Mouse (Mus musculus) CH12.LX (cell line): ENCODE measurements around the gene Dcaf11. TPM values are rescaled to one million over a fixed set of nuclear protein-coding genes. Genes with fewer than 3 reads are reported as not detected.

Experiments
- DNase-seq: peaks from one replicate; pipeline ENCODE4 v3.0.0-alpha.2; 2013; ENCODE audit errors: extremely low read depth
- H3K27ac ChIP-seq: 2 replicates; pipeline ENCODE4 v1.5.1; 2012; ENCODE audit warnings: low read depth, mild to moderate bottlenecking, control low read depth, moderate library complexity; ENCODE audit not compliant: insufficient read depth
- H3K27me3 ChIP-seq: replicated peaks from 2 replicates; pipeline ENCODE3; 2012; ENCODE audit warnings: inconsistent platforms
- H3K36me3 ChIP-seq, 2 experiments: replicated peaks in 1 of 2; 2 replicates each; pipeline versions ENCODE3 to v1.6.1; 2012; ENCODE audit warnings: inconsistent platforms in 1 of 2, low read length in 1 of 2, mild to moderate bottlenecking in 1 of 2, mixed read lengths in 1 of 2, moderate library complexity in 1 of 2; ENCODE audit not compliant: control insufficient read depth in 1 of 2, insufficient read depth in 1 of 2
- H3K4me1 ChIP-seq, 2 experiments: 2 replicates each; pipeline ENCODE4 v1.6.1; 2012; ENCODE audit warnings: inconsistent platforms in 1 of 2, moderate library complexity in 1 of 2; ENCODE audit not compliant: insufficient read depth in 2 of 2, control insufficient read depth in 1 of 2
- H3K4me2 ChIP-seq: 2 replicates; pipeline ENCODE4 v1.6.1; 2012; ENCODE audit warnings: low read depth, mild to moderate bottlenecking, control low read depth; ENCODE audit not compliant: poor library complexity, insufficient read depth, severe bottlenecking
- H3K4me3 ChIP-seq, 3 experiments: fragments of 150-350 bp in 1 of 3; sonication (generic) in 1 of 3; replicated peaks in 1 of 3; 2 replicates each; pipeline versions ENCODE3 to v1.5.1; 2011 to 2012; ENCODE audit warnings: low read depth in 2 of 3, low read length in 2 of 3, mild to moderate bottlenecking in 2 of 3, moderate library complexity in 2 of 3, control low read depth in 1 of 3, improper control_type of control experiment in 1 of 3, inconsistent platforms in 1 of 3, mixed read lengths in 1 of 3; ENCODE audit not compliant: poor library complexity in 1 of 3
- H3K79me2 ChIP-seq: replicated peaks from 2 replicates; pipeline ENCODE4 v1.6.1; 2012; ENCODE audit warnings: mild to moderate bottlenecking, moderate library complexity; ENCODE audit not compliant: control insufficient read depth, poor library complexity, insufficient read depth, severe bottlenecking; ENCODE audit errors: extremely low read depth
- H3K9ac ChIP-seq: 2 replicates; pipeline ENCODE4 v1.6.1; 2012; ENCODE audit warnings: low read depth, mild to moderate bottlenecking, control low read depth, moderate library complexity; ENCODE audit not compliant: insufficient read depth
- H3K9me3 ChIP-seq: replicated peaks from 2 replicates; pipeline ENCODE3; 2012; ENCODE audit warnings: low read length, inconsistent platforms, mixed read lengths
- BHLHE40 ChIP-seq: IDR thresholded peaks from 2 replicates; pipeline ENCODE4 v1.6.1; 2011; ENCODE audit warnings: mild to moderate bottlenecking, low read depth, low read length, improper control_type of control experiment
- CTCF ChIP-seq, 2 experiments: IDR thresholded peaks in 1 of 2; conservative IDR thresholded peaks in 1 of 2; 2 replicates each; pipeline ENCODE4 v1.5.1; 2011 to 2012; ENCODE audit warnings: low read depth in 2 of 2, low read length in 2 of 2, improper control_type of control experiment in 1 of 2, inconsistent platforms in 1 of 2, mild to moderate bottlenecking in 1 of 2, moderate library complexity in 1 of 2
- E2F4 ChIP-seq: IDR thresholded peaks from 2 replicates; pipeline ENCODE4 v1.6.1; 2011; ENCODE audit warnings: low read depth, low read length, improper control_type of control experiment; ENCODE audit not compliant: insufficient replicate concordance
- EP300 ChIP-seq: IDR thresholded peaks from 2 replicates; pipeline ENCODE4 v1.6.1; 2011; ENCODE audit warnings: low read length, improper control_type of control experiment
- GABPA ChIP-seq: IDR thresholded peaks from 2 replicates; pipeline ENCODE4 v1.6.1; 2012; ENCODE audit warnings: low read depth, low read length, improper control_type of control experiment, inconsistent platforms; ENCODE audit not compliant: insufficient replicate concordance
- IRF4 ChIP-seq: IDR thresholded peaks from 2 replicates; pipeline ENCODE4 v1.6.1; 2014; ENCODE audit warnings: low read depth, mild to moderate bottlenecking, inconsistent platforms, low read length, improper control_type of control experiment
- JUN ChIP-seq: IDR thresholded peaks from 2 replicates; pipeline ENCODE4 v1.6.1; 2011; ENCODE audit warnings: low read depth, mild to moderate bottlenecking, low read length, improper control_type of control experiment, moderate library complexity; ENCODE audit not compliant: insufficient read depth
- JUND ChIP-seq: conservative IDR thresholded peaks from 2 replicates; pipeline ENCODE4 v1.6.1; 2011; ENCODE audit warnings: low read depth, low read length, improper control_type of control experiment
- MAFK ChIP-seq: IDR thresholded peaks from 2 replicates; pipeline ENCODE4 v1.6.1; 2011; ENCODE audit warnings: low read length, improper control_type of control experiment; ENCODE audit not compliant: insufficient replicate concordance
- MAX ChIP-seq: IDR thresholded peaks from 2 replicates; pipeline ENCODE4 v1.6.1; 2011; ENCODE audit warnings: low read length, improper control_type of control experiment
- MAZ ChIP-seq: IDR thresholded peaks from 2 replicates; pipeline ENCODE4 v1.6.1; 2012; ENCODE audit warnings: low read depth, mild to moderate bottlenecking, inconsistent platforms, low read length, improper control_type of control experiment, moderate library complexity
- MEF2A ChIP-seq: IDR thresholded peaks from 2 replicates; pipeline ENCODE4 v1.6.1; 2014; ENCODE audit warnings: low read depth, mild to moderate bottlenecking, inconsistent platforms, low read length, improper control_type of control experiment, borderline replicate concordance
- MXI1 ChIP-seq: IDR thresholded peaks from 2 replicates; pipeline ENCODE4 v1.6.1; 2011; ENCODE audit warnings: mild to moderate bottlenecking, low read depth, low read length, improper control_type of control experiment
- MYC ChIP-seq: IDR thresholded peaks from 2 replicates; pipeline ENCODE4 v1.6.1; 2011; ENCODE audit warnings: low read depth, mild to moderate bottlenecking, improper control_type of control experiment, low read length
- POLR2A ChIP-seq: IDR thresholded peaks from 2 replicates; pipeline ENCODE4 v1.6.1; 2011; ENCODE audit warnings: low read depth, mild to moderate bottlenecking, improper control_type of control experiment, low read length
- POLR2AphosphoS2 ChIP-seq: IDR thresholded peaks from 2 replicates; pipeline ENCODE4 v1.6.1; 2011; ENCODE audit warnings: low read depth, low read length, improper control_type of control experiment
- RAD21 ChIP-seq: IDR thresholded peaks from 2 replicates; pipeline ENCODE4 v1.6.1; 2011; ENCODE audit warnings: low read depth, mild to moderate bottlenecking, low read length, improper control_type of control experiment, moderate library complexity
- TBP ChIP-seq: conservative IDR thresholded peaks from 2 replicates; pipeline ENCODE4 v1.6.1; 2011; ENCODE audit warnings: low read depth, low read length, improper control_type of control experiment
- TCF12 ChIP-seq: IDR thresholded peaks from 2 replicates; pipeline ENCODE4 v1.6.1; 2014; ENCODE audit warnings: low read depth, mild to moderate bottlenecking, inconsistent platforms, low read length, improper control_type of control experiment
- UBTF ChIP-seq: IDR thresholded peaks from 2 replicates; pipeline ENCODE4 v1.6.1; 2012; ENCODE audit warnings: low read depth, mild to moderate bottlenecking, inconsistent platforms, low read length, improper control_type of control experiment, moderate library complexity
- USF1 ChIP-seq: IDR thresholded peaks from 2 replicates; pipeline ENCODE4 v1.6.1; 2014; ENCODE audit warnings: low read depth, mild to moderate bottlenecking, inconsistent platforms, low read length, improper control_type of control experiment
- ZC3H11A ChIP-seq: IDR thresholded peaks from 2 replicates; pipeline ENCODE4 v1.6.1; 2012; ENCODE audit warnings: low read depth, mild to moderate bottlenecking, inconsistent platforms, low read length, improper control_type of control experiment
- ZMIZ1 ChIP-seq: IDR thresholded peaks from 2 replicates; pipeline ENCODE4 v1.6.1; 2012; ENCODE audit warnings: low read depth, mild to moderate bottlenecking, inconsistent platforms, low read length, improper control_type of control experiment
- dilution Hi-C: fragments of 300-500 bp; cut with MboI; formaldehyde crosslinking; loops from 2 replicates; pipeline ENCODE4 v1.14.3; 2020; ENCODE audit warnings: low sequenced_read_pairs; ENCODE audit not compliant: extremely low pct_unique_long_range_greater_than_20kb, extremely low pct_ligation_motif_present
- in situ Hi-C: fragments of 300-500 bp; cut with MboI; formaldehyde crosslinking; loops from 3 replicates; pipeline ENCODE4 v1.14.3; 2019; ENCODE audit warnings: low sequenced_read_pairs, low pct_ligation_motif_present, low pct_unique_long_range_greater_than_20kb, mixed read lengths
- polyA plus RNA-seq: library from polyadenylated mRNA; unstranded; fragments of >175 nt; gene quantifications from 2 replicates; pipeline ENCODE4 v1.2.1, GENCODE M21; 2012; ENCODE audit warnings: low read depth; ENCODE audit not compliant: insufficient read length
- total RNA-seq, 2 experiments: library from RNA; depleted of rRNA; stranded (reverse); fragments of 300-350 nt in 1 of 2; fragments of >200 nt in 1 of 2; gene quantifications; 2 replicates each; pipeline ENCODE4 v1.2.3; 2012 to 2014

Dcaf11 gene
- total and polyA plus RNA-seq, 3 experiments, result 29.3 to 39.1 (median 32.6) TPM

GRCm38 (mm10) chr14:55510125-55510731 is 49.6 kb upstream of the Dcaf11 start, which contains the start of gene Cpne6:
TSS of gene Cpne6 (plus strand) at chr14:55510445.
- DNase-seq, result no peak
- in situ Hi-C loops (no loop called here), dilution Hi-C loops (no loop called here)
- H3K27ac ChIP-seq, result no peak within 1 kb of the TSS
- peaks cover 24% of the 10 kb centered on the region for H3K27me3 ChIP-seq
- peaks cover 0 to 3% of the 10 kb centered on the region in 2 experiments for H3K36me3 ChIP-seq
- H3K4me2 ChIP-seq, result no peak within 1 kb of the TSS
- H3K4me1 ChIP-seq, result peaks cover 11 to 40% of the 10 kb centered on the region in 2 experiments
- H3K9me3 ChIP-seq, result no peaks in the 10 kb centered on the region
- H3K4me3 ChIP-seq, result no peak within 1 kb of the TSS
- H3K9ac ChIP-seq, result no peak within 1 kb of the TSS
- H3K79me2 ChIP-seq, result no peaks in the 10 kb centered on the region
- no peak for TF ChIP-seq RAD21
- TF ChIP-seq MEF2A, result no peak
- no peak for TF ChIP-seq GABPA
- no peak for TF ChIP-seq MAFK
- no peak for TF ChIP-seq MYC
- TF ChIP-seq ZMIZ1, result no peak
- TF ChIP-seq POLR2AphosphoS2, result no peak
- no peak for TF ChIP-seq TCF12
- TF ChIP-seq MXI1, result no peak
- no peak for TF ChIP-seq JUN
- no peak for TF ChIP-seq E2F4
- no peak for TF ChIP-seq TBP
- no peak for TF ChIP-seq CTCF (conservative IDR thresholded peaks at IDR 0.05 in 1 of 2, IDR thresholded peaks at IDR 0.05 in 1 of 2; ENCODE audit: low read depth in 2 of 2, low read length in 2 of 2)

- Histone ChIP-seq H3K4me3 (no peak overlapping the region), H3K9ac (no peak overlapping the region), H3K79me2 (no peaks in the 10 kb centered on the region), H3K4me1 (peaks cover 8 to 32% of the 10 kb centered on the region in 2 experiments), H3K4me2 (no peak overlapping the region), H3K27ac (no peak overlapping the region), H3K27me3 (peaks cover 31% of the 10 kb centered on the region), H3K9me3 (no peaks in the 10 kb centered on the region), H3K36me3 (peaks cover 0 to 3% of the 10 kb centered on the region in 2 experiments)
- dilution Hi-C loops (no loop called here), in situ Hi-C loops (no loop called here)
- TF ChIP-seq IRF4 (no peak), UBTF (no peak), E2F4 (no peak), MAZ (no peak), POLR2AphosphoS2 (no peak), BHLHE40 (no peak), MAFK (no peak), EP300 (no peak), TBP (no peak), ZC3H11A (no peak), GABPA (no peak), MYC (no peak), JUND (no peak), JUN (no peak), MXI1 (no peak), POLR2A (no peak), MAX (no peak), TCF12 (no peak), USF1 (no peak)
- no peak for DNase-seq
Measured at GRCm38 (mm10) chr14:55511037-55511436, 48.8 kb upstream of the Dcaf11 start.
